Mouse (Mus musculus) intestine, postnatal 0 days (tissue): ENCODE measurements around the gene Tmem230. TPM values are rescaled to one million over a fixed set of nuclear protein-coding genes. Genes with fewer than 3 reads are reported as not detected.

Experiments used
- ATAC-seq: fragments of 200-750 bp; cut with Nextera tagmentation; 2 replicates; pipeline ENCODE4 v1.8.0; 2017; ENCODE audit warnings: mild to moderate bottlenecking, moderate TSS enrichment, moderate library complexity
- H3K27ac ChIP-seq: fragments of 300-500 bp; sonication (generic); 2 replicates; pipeline ENCODE4 v1.5.1; 2014; ENCODE audit warnings: mild to moderate bottlenecking, low read depth, low read length, moderate library complexity
- H3K27me3 ChIP-seq: fragments of 300-500 bp; sonication (generic); replicated peaks from 2 replicates; pipeline ENCODE4 v1.6.1; 2014; ENCODE audit warnings: low read length, mixed read lengths; ENCODE audit not compliant: control insufficient read depth, insufficient read depth
- H3K36me3 ChIP-seq: fragments of 300-500 bp; sonication (generic); 2 replicates; pipeline ENCODE4 v1.6.1; 2014; ENCODE audit warnings: mild to moderate bottlenecking, moderate library complexity; ENCODE audit not compliant: control insufficient read depth, insufficient read depth
- H3K4me1 ChIP-seq: fragments of 300-500 bp; sonication (generic); replicated peaks from 2 replicates; pipeline ENCODE4 v1.6.1; 2014; ENCODE audit warnings: antibody characterized with exemption, low read length, mixed read lengths; ENCODE audit not compliant: control insufficient read depth, insufficient read depth
- H3K4me2 ChIP-seq: fragments of 300-500 bp; sonication (generic); replicated peaks from 2 replicates; pipeline ENCODE4 v1.6.1; 2014; ENCODE audit warnings: low read depth, mild to moderate bottlenecking, moderate library complexity
- H3K4me3 ChIP-seq: fragments of 300-500 bp; sonication (generic); 2 replicates; pipeline ENCODE4 v1.5.1; 2014; ENCODE audit warnings: low read depth, low read length
- H3K9ac ChIP-seq: fragments of 300-500 bp; sonication (generic); 2 replicates; pipeline ENCODE4 v1.6.1; 2014; ENCODE audit warnings: mild to moderate bottlenecking, low read depth, low read length
- H3K9me3 ChIP-seq: fragments of 300-500 bp; sonication (generic); 2 replicates; pipeline ENCODE4 v1.6.1; 2016; ENCODE audit warnings: mixed run types; ENCODE audit not compliant: control insufficient read depth
- CTCF ChIP-seq: sonication (generic); IDR thresholded peaks from 2 replicates; pipeline ENCODE4 v1.5.1; 2016; ENCODE audit warnings: low read depth, mild to moderate bottlenecking, control low read depth, antibody characterized with exemption, moderate library complexity
- WGBS: fragments of 180-500 bp; shearing (Covaris S2); extraction: QIAGEN DNeasy Blood & Tissue Kit; methylation state at CpG from one replicate; pipeline ENCODE4 v1.1.7; 2014; 5-methylcytosine and 5-hydroxymethylcytosine counted together
- polyA plus RNA-seq: library from polyadenylated mRNA; unstranded; fragments of >200 nt; fragmentation: Nextera tagmentation; extraction: Ambion mirVana; gene quantifications from 2 replicates; pipeline ENCODE4 v1.2.1, GENCODE M21; 2015

The Tmem230 gene
- polyA plus RNA-seq, 1 experiment from 2014 or later = 31.2 TPM

DNA sequence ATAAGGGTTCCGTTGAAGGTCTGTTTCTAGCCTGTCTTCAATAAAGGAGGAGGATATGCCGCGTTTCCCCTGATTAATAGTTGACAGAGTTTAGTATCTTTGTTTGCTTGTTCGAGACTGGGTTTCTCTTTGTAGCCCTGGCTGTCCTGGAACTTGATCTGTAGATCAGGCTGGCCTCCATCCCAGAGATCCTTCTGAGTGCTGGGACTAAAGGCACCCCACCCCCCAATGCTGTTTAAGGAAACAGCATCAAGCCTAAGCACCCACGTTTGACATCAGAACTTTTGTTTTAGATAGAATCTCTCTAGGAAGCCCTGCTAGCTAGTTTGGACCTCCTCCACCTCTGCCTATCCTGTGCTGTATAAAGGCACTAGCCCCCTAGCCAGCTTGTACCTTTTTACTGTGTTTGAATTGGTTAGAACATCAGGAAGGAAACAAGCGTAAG, 16.7 kb upstream of the Tmem230 start:
- WGBS = 11% methylated on average over 6 of the region's 6 CpGs
- no peak for TF ChIP-seq CTCF
- 0 out of 2 replicates have a peak overlapping the region, but pooled peaks have one; percentile 81 for H3K27ac ChIP-seq
- H3K36me3 ChIP-seq = no peaks in the 10 kb centered on the region
- H3K4me1 ChIP-seq = 0 out of 2 replicates have a peak, but pooled peaks cover 3% of the 10 kb centered on the region
- no peak for ATAC-seq
- no peaks in the 10 kb centered on the region for H3K27me3 ChIP-seq
- H3K4me3 ChIP-seq = peak overlapping the region; percentile 93
- H3K4me2 ChIP-seq = peak overlapping the region; percentile 93
- no peaks in the 10 kb centered on the region for H3K9me3 ChIP-seq
- H3K9ac ChIP-seq = no peak overlapping the region

DNA sequence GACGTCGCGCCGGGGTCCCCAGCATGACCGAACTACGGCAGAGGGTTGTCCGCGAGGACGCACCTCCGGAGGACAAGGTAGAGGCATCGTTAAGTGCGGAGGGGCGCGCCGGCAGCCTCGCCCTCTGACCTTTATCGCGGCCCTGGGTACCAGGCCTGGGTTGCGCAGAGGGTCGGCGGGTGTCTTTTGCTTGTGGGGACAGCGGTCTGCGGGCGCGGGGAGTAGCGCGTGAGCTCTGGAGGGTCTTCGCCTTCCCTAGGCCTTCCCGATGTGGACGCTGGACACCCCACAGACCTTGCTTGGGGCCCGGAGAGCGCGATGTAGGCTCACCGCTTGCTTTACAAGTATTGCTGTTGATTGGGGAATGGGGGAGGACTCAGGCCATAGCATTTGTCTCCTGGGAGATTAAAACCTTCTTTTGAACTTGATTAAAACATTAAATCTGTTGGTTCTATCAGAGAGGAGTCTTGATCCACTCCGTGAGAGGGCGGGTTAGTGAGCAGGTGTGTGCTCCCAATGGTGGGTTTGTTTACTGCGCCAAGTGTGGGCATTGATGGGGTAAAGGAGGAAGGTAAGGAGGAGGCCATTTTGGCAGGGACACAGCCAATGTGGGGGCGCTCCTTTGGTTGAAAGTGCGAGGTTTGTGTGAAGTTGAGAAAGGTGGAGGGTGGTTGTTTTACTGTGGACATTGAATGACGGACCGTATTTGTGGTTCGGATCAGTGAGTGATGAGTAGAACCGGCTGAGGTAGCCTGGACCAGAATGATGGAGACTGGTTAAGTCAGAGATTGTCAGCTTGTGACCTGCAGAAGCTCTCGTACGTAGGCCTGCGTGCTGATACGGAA, 16.0 kb upstream of the Tmem230 start:
- Histone ChIP-seq H3K4me1 (0 out of 2 replicates have a peak, but pooled peaks cover 3% of the 10 kb centered on the region), H3K27ac (peak overlapping the region; percentile 81), H3K9me3 (no peaks in the 10 kb centered on the region), H3K36me3 (no peaks in the 10 kb centered on the region), H3K9ac (peak overlapping the region; percentile 85), H3K4me3 (peak overlapping the region; percentile 93), H3K4me2 (peak overlapping the region; percentile 93), H3K27me3 (no peaks in the 10 kb centered on the region)
- TF ChIP-seq CTCF = no peak
- under 1% methylated on average over 46 of the region's 47 CpGs for WGBS
- ATAC-seq = no peak; the same call in 1 of the 2 replicates

DNA sequence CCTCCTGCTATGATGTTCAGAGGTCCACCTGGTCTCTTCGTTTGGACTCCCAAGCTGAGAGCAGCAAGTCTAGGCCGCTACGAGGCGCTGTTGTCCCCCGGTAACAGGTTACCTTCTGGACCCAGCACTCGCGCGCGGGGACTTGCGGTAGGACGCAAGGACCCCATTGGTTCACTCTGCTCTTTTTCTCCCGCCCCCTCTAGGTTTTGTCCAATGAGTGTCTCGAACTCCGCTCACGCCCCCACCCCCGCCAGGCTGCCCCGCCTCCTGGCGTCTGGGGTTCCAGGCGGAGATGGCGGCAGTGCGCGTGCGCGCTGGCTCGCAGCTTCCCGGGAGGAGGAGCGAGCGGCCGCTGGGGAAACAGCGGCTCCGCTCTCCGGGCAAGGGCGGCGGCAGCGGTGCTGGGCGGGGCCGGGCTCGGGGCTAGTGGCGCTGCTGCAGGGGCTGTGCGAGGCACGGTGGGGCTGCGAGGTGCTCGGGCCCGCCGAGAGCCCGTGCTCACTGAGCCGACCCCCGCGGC, 15.3 kb upstream of the Tmem230 start, which contains the start of gene Cds2:
Cds2 (plus strand) TSS at position 270 of the 520 bp plus-strand sequence.
- Histone ChIP-seq H3K36me3 (no peaks in the 10 kb centered on the region), H3K9ac (peak within 1 kb of the TSS; percentile 85), H3K4me2 (peak within 1 kb of the TSS; percentile 93), H3K4me3 (peak within 1 kb of the TSS; percentile 93), H3K4me1 (0 out of 2 replicates have a peak, but pooled peaks cover 3% of the 10 kb centered on the region), H3K9me3 (no peaks in the 10 kb centered on the region), H3K27me3 (no peaks in the 10 kb centered on the region), H3K27ac (peak within 1 kb of the TSS; percentile 81)
- ATAC-seq = peak; percentile 100
- peak; percentile 97 for TF ChIP-seq CTCF
- under 1% methylated on average over 49 of the region's 49 CpGs for WGBS

DNA sequence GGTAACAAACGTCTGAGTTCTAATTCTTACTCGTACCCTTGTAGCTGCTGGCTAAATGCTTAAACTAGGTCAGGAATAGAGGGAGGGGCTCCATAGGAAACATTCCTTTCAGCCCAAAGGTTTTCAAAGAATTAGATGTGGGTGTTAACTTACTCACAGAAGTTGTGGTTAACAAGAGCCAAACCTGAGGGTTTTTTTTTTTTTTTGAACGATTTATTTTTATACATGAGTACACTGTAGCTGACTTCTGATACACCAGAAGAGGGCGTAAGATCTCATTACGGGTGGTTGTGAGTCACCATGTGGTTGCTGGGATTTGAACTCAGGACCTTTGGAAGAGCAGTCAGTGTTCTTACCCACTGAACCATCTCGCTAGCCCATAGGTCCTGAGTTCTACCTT, 14.6 kb upstream of the Tmem230 start:
- H3K4me1 ChIP-seq = 0 out of 2 replicates have a peak, but pooled peaks cover 3% of the 10 kb centered on the region
- no peak for TF ChIP-seq CTCF
- H3K27ac ChIP-seq = no peak overlapping the region

DNA sequence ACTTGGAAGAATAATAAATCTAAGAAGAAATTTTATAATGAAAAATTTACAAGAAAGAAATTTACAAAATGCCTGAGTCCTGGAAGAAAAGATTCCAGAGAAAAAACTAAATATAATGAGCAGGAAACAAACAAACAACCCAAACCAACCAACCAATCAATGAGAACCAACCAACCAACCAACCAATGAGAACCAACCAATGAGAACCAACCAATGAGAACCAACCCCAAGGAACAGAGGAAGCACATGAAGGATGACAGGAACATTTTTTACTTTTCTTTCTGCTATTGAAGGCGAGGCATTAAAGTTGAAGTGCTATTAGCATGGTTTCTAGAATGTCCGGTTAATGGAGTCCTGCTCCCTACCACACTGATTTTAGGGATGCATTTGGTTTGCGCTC, 13.0 kb upstream of the Tmem230 start:
- Histone ChIP-seq H3K4me3 (no peak overlapping the region), H3K27ac (no peak overlapping the region), H3K4me2 (no peak overlapping the region), H3K9me3 (no peaks in the 10 kb centered on the region), H3K36me3 (no peaks in the 10 kb centered on the region), H3K27me3 (no peaks in the 10 kb centered on the region), H3K9ac (no peak overlapping the region), H3K4me1 (0 out of 2 replicates have a peak, but pooled peaks cover 3% of the 10 kb centered on the region)
- TF ChIP-seq CTCF = no peak
- no peak for ATAC-seq
- WGBS = 87% methylated on average over 3 of the region's 3 CpGs

More for the DNA sequence above, 14.6 kb upstream of the Tmem230 start:
- Histone ChIP-seq H3K4me2 (peak overlapping the region; percentile 93; the same call in 1 of the 2 replicates), H3K36me3 (no peaks in the 10 kb centered on the region), H3K4me3 (no peak overlapping the region), H3K27me3 (no peaks in the 10 kb centered on the region), H3K9ac (no peak overlapping the region), H3K9me3 (no peaks in the 10 kb centered on the region)
- 73% methylated on average over 6 of the region's 6 CpGs for WGBS
- no peak for ATAC-seq

DNA sequence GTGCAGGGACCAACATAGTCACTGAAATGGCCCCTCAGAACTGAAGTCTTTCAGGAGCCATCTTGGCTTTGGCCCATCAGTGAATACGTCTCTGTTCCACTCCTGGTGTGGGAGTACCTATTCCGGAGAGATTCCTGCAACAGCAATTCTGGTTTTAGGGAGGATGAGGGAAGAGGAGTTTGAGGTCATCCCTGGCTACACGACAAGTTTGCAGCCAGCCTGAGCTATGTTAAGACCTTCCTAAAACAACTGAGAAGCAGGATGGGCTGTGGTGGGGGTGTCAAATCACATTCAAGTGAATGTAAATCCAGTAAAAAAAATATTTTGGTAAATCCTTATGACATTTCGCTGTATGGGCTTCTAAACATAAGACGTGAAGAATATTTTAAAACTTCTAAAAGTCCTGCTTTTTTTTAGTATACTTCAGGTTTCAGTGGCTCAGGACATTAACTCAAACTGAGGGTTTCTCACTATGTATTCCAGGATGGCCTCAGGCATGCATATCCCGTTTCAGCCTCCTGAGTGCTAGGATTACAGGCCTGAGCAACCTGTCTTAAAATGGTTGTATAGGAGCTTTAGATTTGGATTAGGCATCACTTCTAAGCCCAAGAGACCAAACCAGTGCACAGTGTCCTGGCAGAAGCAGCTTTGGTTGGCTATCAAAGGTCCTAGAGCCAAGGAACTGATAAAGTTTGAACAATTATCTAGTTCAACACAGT, 9.9 kb upstream of the Tmem230 start:
- WGBS = 88% methylated on average over 6 of the region's 6 CpGs
- no peaks in the 10 kb centered on the region for H3K27me3 ChIP-seq
- no peak overlapping the region for H3K9ac ChIP-seq
- no peak overlapping the region for H3K4me2 ChIP-seq
- no peak for ATAC-seq
- no peak overlapping the region for H3K4me3 ChIP-seq
- H3K9me3 ChIP-seq = no peaks in the 10 kb centered on the region
- H3K4me1 ChIP-seq = no peaks in the 10 kb centered on the region
- H3K27ac ChIP-seq = no peak overlapping the region
- TF ChIP-seq CTCF = no peak
- H3K36me3 ChIP-seq = no peaks in the 10 kb centered on the region
